Mouse (Mus musculus) liver, embryonic 12.5 days (tissue): ENCODE measurements at regions not wholly inside any gene's neighbourhood (a gene's known extent, or its start where the extent isn't known, plus 50 kb on each side); places are given as distances from the start of the nearest gene placed in this dataset.

Experiments used
- ATAC-seq: fragments of 200-750 bp; cut with Nextera tagmentation; 2 replicates; pipeline ENCODE4 v1.8.0; 2017; ENCODE audit warnings: moderate number of reproducible peaks, mild to moderate bottlenecking, moderate library complexity
- H3K27ac ChIP-seq: fragments of 300-500 bp; sonication (generic); 2 replicates; pipeline ENCODE4 v1.5.1; 2016; ENCODE audit warnings: mild to moderate bottlenecking
- H3K27me3 ChIP-seq: fragments of 300-500 bp; sonication (generic); replicated peaks from 2 replicates; pipeline ENCODE4 v1.6.1; 2016; ENCODE audit warnings: mild to moderate bottlenecking, moderate library complexity
- H3K36me3 ChIP-seq: fragments of 300-500 bp; sonication (generic); 2 replicates; pipeline ENCODE4 v1.6.1; 2016; ENCODE audit warnings: mild to moderate bottlenecking, moderate library complexity
- H3K4me1 ChIP-seq: fragments of 300-500 bp; sonication (generic); 2 replicates; pipeline ENCODE4 v1.6.1; 2016
- H3K4me2 ChIP-seq: fragments of 300-500 bp; sonication (generic); 2 replicates; pipeline ENCODE4 v1.6.1; 2016; ENCODE audit warnings: mild to moderate bottlenecking, moderate library complexity
- H3K4me3 ChIP-seq: fragments of 300-500 bp; sonication (generic); 2 replicates; pipeline ENCODE4 v1.5.1; 2016; ENCODE audit warnings: mild to moderate bottlenecking, moderate library complexity
- H3K9ac ChIP-seq: fragments of 300-500 bp; sonication (generic); 2 replicates; pipeline ENCODE4 v1.6.1; 2016; ENCODE audit warnings: mild to moderate bottlenecking, moderate library complexity
- H3K9me3 ChIP-seq: fragments of 300-500 bp; sonication (generic); replicated peaks from 2 replicates; pipeline ENCODE4 v1.6.1; 2016; ENCODE audit warnings: mild to moderate bottlenecking, moderate library complexity
- WGBS: fragments of 180-500 bp; shearing (Covaris S2); methylation state at CpG from one replicate; pipeline ENCODE4 v1.1.7; 2016; ENCODE audit not compliant: insufficient replicate concordance; 5-methylcytosine and 5-hydroxymethylcytosine counted together

DNA sequence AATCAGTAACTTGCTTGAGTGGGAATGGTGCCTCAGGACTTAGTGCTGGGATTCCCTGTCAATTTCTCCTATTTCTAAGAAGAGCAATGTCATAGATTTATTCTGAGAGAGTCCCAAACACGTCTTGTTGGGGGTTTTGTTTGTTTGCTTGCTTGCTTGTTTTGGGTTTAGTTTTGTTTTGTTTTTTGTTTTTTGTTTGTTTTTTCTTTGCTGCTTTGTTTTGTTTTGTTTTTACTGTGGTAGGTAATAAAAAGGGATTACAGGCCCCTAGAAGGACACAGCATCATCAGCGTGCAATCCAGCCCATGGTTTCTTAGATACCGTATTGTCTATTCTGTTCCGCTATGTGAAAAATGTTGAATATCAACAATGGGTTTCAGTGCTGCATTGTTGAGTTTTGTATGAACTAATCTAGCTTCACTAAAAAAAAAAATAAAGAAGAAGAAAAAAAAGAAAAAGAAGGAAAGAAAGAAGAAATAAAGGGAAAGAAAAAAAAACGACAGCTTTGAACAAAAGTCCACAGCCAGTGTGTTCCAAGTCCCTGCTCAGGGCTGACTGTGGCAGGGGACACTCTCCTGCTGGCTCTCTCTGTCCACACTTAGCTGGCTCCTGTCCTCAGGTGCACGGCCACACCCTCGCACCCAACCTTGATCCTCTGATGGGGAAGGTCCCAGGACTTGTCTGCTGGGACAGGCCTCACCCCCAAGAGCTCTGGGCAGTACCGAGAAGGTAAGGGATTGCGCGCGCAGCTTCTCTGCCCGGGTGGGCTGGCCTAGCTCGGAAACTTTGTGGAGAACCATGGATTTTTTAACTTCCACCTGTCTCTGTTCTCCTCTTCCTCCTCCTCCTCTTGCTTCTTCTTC is 90.1 kb upstream of the Sox2 start:
- no peaks in the 10 kb centered on the region for H3K27me3 ChIP-seq
- H3K36me3 ChIP-seq: no peaks in the 10 kb centered on the region
- no peak overlapping the region for H3K27ac ChIP-seq
- no peak for ATAC-seq
- H3K4me3 ChIP-seq: no peak overlapping the region
- no peaks in the 10 kb centered on the region for H3K4me1 ChIP-seq
- no peak overlapping the region for H3K4me2 ChIP-seq
- WGBS: 62% methylated on average over 13 of the region's 13 CpGs
- no peaks in the 10 kb centered on the region for H3K9me3 ChIP-seq
- no peak overlapping the region for H3K9ac ChIP-seq

DNA sequence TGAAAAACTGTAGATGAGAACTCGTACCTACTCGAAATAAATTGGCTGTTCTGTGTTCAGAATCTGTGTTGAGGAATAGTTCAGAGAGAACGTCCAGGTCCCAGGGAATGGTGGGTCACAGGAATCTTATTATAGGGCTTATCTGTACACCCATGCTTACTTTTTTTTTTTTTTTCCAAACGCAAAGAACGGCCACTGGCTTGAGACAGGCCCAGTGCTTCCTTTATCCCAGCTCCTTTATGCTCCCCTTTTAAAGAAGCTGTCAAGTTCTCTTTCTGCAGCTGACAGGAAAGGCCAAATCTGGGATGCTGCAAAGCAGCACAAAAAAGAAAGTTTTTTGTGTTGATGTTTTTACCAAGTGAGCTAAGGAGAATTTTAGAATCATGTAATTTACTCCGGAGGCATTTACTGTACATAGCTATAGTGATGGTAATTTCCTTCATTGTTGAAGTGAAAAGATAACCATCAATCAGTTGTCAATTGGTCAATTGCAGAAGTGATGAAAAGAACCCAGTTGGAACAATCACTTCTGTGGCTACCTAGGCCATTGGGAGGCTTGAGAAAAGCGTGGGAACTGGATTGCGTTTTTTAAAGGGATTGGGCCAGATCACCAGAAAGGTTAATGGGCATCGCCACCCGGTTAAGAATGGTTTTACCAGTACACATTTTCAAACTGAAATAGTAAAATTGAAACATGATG is 91.2 kb upstream of the Sox2 start:
- 56% methylated on average over 10 of the region's 10 CpGs for WGBS
- H3K4me1 ChIP-seq: no peaks in the 10 kb centered on the region
- H3K9ac ChIP-seq: no peak overlapping the region

DNA sequence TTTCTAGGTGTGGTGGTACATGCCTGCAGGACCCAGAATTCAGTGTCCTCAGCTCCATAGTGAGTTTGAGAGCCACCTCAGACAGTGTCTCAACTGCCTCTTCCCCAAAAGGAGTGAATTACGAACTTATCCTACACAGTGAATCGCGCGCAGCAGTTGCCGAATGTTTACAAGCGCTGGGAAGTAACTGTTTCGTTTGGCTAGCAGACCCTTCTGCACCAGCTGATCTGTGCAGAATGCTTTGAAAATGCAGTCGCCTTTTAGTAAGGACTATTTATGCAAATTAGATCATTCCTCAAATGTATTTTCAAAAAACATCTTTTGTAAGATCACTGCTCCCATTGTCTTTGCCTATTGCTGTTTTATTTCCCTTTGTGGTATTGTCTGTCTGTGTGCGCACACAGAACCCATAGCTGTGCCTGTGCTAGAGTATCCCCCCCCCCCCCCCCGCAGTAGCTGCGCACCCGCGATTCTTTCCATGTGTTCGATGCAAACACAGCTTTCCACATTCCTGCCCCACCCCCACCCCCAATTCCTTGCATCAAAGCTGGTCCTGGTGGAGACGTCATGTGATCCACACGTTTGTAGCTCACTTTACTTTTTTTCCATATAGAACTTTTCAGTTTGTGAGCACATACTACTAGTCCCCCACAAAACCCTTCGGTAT is 97.5 kb upstream of the Sox2 start:
- Histone ChIP-seq H3K4me3 (no peak overlapping the region), H3K4me1 (no peaks in the 10 kb centered on the region), H3K4me2 (no peak overlapping the region), H3K9me3 (no peaks in the 10 kb centered on the region), H3K27me3 (no peaks in the 10 kb centered on the region), H3K27ac (no peak overlapping the region), H3K36me3 (no peaks in the 10 kb centered on the region), H3K9ac (no peak overlapping the region)
- ATAC-seq: no peak
- WGBS: 69% methylated on average over 13 of the region's 17 CpGs

More for the DNA sequence above, 91.2 kb upstream of the Sox2 start:
- H3K4me2 ChIP-seq: no peak overlapping the region
- H3K27ac ChIP-seq: no peak overlapping the region
- H3K27me3 ChIP-seq: no peaks in the 10 kb centered on the region
- H3K9me3 ChIP-seq: no peaks in the 10 kb centered on the region
- H3K4me3 ChIP-seq: no peak overlapping the region
- H3K36me3 ChIP-seq: no peaks in the 10 kb centered on the region
- no peak for ATAC-seq

DNA sequence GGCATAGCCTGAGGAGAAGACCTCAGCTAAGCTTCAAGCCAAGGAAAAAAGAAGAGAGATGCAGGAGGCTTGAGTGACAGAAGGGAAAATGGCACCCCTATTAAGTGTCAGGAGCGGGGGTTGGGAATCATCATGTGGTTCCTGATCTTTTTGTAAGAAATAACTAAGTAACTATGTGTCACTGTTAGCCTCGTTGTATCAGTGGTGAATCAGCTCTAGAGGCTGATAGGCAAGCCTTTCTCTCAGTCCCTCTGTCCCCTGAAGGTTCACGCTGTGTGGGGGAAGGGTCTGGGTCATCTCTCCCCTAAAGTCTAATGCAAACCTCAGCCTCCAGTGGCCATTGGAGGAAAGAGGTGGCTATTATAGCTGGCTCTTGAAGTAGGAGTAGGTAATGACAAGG is 99.1 kb upstream of the Sox2 start:
- 41% methylated on average over 3 of the region's 3 CpGs for WGBS

DNA sequence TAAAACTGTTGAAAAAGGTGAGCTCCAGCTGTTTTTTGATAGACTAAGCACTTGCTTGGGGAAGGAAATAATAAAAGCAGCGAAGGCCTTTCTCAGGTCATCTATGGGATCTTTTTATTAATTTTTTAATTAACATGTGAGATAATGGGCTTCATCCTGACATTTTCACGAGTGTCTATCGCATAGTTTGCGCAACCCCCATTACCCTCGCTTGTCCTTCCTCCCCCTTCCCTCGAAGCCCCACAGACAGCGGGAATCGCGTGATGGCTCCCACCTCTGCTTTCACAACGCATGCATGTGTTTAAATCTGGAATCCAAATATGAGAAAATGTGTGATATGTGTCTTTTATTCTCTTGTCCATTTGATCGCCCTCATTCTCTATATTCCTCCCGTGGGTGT is 100.0 kb upstream of the Sox2 start:
- Histone ChIP-seq H3K36me3 (no peaks in the 10 kb centered on the region), H3K4me2 (no peak overlapping the region), H3K27ac (no peak overlapping the region), H3K27me3 (no peaks in the 10 kb centered on the region), H3K9me3 (no peaks in the 10 kb centered on the region), H3K4me1 (no peaks in the 10 kb centered on the region), H3K9ac (no peak overlapping the region), H3K4me3 (no peak overlapping the region)
- ATAC-seq: no peak
- 68% methylated on average over 12 of the region's 12 CpGs for WGBS

More for the DNA sequence above, 99.1 kb upstream of the Sox2 start:
- Histone ChIP-seq H3K9ac (no peak overlapping the region), H3K4me1 (no peaks in the 10 kb centered on the region), H3K27ac (no peak overlapping the region), H3K36me3 (no peaks in the 10 kb centered on the region), H3K27me3 (no peaks in the 10 kb centered on the region), H3K4me3 (no peak overlapping the region), H3K4me2 (no peak overlapping the region), H3K9me3 (no peaks in the 10 kb centered on the region)
- no peak for ATAC-seq

- no peaks in the 10 kb centered on the region for H3K4me1 ChIP-seq
- ATAC-seq: no peak
- no peak overlapping the region for H3K27ac ChIP-seq
- no peak overlapping the region for H3K4me2 ChIP-seq
- no peaks in the 10 kb centered on the region for H3K36me3 ChIP-seq
- H3K4me3 ChIP-seq: no peak overlapping the region
- H3K9ac ChIP-seq: no peak overlapping the region
- no peaks in the 10 kb centered on the region for H3K27me3 ChIP-seq
- WGBS: 48% methylated on average over 3 of the region's 3 CpGs
- H3K9me3 ChIP-seq: no peaks in the 10 kb centered on the region
Measured at GRCm38 (mm10) chr3:34532451-34532850, 117.8 kb upstream of the Sox2 start.

DNA sequence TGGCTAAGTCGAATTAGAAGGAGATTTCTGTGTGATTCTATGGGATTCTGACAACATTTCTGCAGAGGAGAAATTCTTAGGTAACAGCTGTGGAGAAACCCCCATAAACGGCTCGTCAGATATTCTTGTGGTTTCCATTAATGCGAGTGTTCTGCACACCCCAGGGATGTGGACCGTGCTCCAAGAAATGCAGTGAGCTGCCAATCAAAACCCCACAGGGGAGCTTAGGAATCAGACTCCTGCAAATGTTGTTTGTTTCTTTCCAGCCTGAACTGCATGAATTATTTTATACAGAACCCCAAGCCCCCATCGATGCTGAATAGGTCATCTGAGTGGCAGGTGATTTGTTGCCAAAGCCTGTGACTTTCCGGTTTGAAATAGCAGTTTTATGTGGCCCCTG is 118.4 kb upstream of the Sox2 start:
- Histone ChIP-seq H3K4me1 (no peaks in the 10 kb centered on the region), H3K27me3 (no peaks in the 10 kb centered on the region), H3K9me3 (no peaks in the 10 kb centered on the region), H3K4me2 (no peak overlapping the region), H3K9ac (no peak overlapping the region), H3K36me3 (no peaks in the 10 kb centered on the region), H3K27ac (no peak overlapping the region), H3K4me3 (no peak overlapping the region)
- no peak for ATAC-seq
- WGBS: 67% methylated on average over 7 of the region's 7 CpGs

DNA sequence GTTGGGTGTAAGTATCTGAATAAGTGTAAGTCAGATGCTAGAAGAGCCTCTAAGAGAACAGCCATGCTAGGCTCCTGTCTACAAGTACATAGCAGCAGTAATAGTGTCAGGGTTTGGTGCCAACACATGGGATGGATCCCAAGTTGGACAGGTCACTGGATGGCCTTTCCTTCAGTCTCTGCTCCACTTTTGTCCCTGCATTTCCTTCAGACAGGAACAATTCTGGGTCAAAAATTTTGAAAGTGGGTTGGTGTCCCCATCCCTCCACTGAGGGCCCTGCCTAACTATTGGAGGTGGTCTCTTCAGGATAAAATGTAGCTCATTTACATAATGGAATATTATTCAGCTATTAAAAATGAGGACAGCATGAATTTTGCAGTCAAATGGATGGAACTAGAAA is 122.7 kb upstream of the Sox2 start:
- Histone ChIP-seq H3K9ac (no peak overlapping the region), H3K9me3 (no peaks in the 10 kb centered on the region), H3K4me3 (no peak overlapping the region), H3K4me1 (no peaks in the 10 kb centered on the region), H3K36me3 (no peaks in the 10 kb centered on the region), H3K27me3 (no peaks in the 10 kb centered on the region), H3K4me2 (no peak overlapping the region), H3K27ac (no peak overlapping the region)
- ATAC-seq: no peak

- Histone ChIP-seq H3K27me3 (no peaks in the 10 kb centered on the region), H3K4me1 (no peaks in the 10 kb centered on the region), H3K9me3 (no peaks in the 10 kb centered on the region), H3K4me2 (no peak overlapping the region), H3K9ac (no peak overlapping the region), H3K27ac (no peak overlapping the region), H3K4me3 (no peak overlapping the region), H3K36me3 (no peaks in the 10 kb centered on the region)
- ATAC-seq: no peak
- 67% methylated on average over 5 of the region's 5 CpGs for WGBS
Measured at GRCm38 (mm10) chr3:34525730-34526129, 124.5 kb upstream of the Sox2 start.

DNA sequence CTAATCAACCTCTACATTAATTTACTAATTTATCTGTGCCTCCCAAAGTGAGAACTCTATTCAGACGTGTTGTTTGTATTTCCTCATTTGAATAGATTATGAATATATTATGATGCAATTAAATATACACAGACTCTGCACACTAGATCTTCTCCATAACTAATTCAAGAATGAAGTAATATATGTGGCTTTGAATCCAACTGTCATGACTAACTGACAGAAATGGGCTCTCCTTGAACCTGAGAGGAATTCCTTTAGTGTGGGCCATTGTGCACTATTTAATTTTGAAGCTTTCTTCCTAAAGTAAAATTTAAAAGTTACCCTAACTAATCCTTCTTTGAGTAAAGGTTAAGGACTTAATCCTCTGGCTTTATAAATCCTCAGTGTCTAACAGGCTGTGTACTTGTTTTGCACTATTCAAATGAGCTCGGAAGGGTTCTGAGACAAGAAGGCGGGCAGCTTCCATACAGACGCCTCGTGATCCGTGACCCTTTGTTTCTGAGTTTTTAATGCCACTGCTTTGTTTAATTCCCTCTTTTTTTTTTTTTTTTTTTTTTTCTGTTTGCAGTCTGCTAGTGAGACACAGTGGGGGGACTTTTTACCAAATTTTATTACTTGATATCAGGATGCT is 128.0 kb upstream of the Sox2 start:
- Histone ChIP-seq H3K27ac (no peak overlapping the region), H3K4me2 (no peak overlapping the region), H3K27me3 (no peaks in the 10 kb centered on the region), H3K9ac (no peak overlapping the region), H3K4me1 (no peaks in the 10 kb centered on the region), H3K9me3 (no peaks in the 10 kb centered on the region), H3K4me3 (no peak overlapping the region), H3K36me3 (no peaks in the 10 kb centered on the region)
- no peak for ATAC-seq
- 73% methylated on average over 6 of the region's 6 CpGs for WGBS

GRCm38 (mm10) chr3:34521357-34522053 is 128.7 kb upstream of the Sox2 start:
- Histone ChIP-seq H3K9me3 (no peaks in the 10 kb centered on the region), H3K4me1 (no peaks in the 10 kb centered on the region), H3K27me3 (no peaks in the 10 kb centered on the region), H3K36me3 (no peaks in the 10 kb centered on the region), H3K4me3 (no peak overlapping the region), H3K9ac (no peak overlapping the region), H3K27ac (no peak overlapping the region), H3K4me2 (no peak overlapping the region)
- ATAC-seq: no peak
- WGBS: 66% methylated on average over 14 of the region's 14 CpGs
